Mouse (Mus musculus) left cerebral cortex, adult 11 months (tissue): ENCODE measurements around the gene Kcnq1.

Experiments
- DNase-seq: peaks from one replicate; pipeline ENCODE4 v3.0.0; 2022; ENCODE audit warnings: low spot score

The Kcnq1 gene

GRCm38 (mm10) chr7:143364969-143365839 lies 259.0 kb downstream of the Kcnq1 start:
- DNase-seq: no peak

GRCm38 (mm10) chr7:143367366-143368266 lies 261.5 kb downstream of the Kcnq1 start:
- no peak for DNase-seq

DNA sequence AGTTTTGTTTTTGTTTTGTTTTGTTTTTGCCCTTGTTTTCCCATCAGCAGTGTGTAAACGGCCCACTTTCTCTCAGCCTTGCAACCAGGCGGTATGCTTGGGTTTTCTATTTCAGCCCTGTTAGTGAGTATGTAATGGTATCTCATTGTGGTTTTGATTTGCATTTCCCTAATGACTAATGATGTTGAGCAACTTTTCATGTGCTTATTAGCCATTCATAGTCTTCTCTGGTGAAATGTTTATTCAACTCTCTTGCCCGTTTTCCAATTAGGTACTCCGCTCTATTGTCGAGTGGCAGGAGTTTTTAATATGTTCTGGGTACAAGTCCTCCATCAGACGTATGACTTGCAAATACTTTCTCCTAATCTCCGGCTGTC lies 262.1 kb downstream of the Kcnq1 start:
- no peak for DNase-seq

DNA sequence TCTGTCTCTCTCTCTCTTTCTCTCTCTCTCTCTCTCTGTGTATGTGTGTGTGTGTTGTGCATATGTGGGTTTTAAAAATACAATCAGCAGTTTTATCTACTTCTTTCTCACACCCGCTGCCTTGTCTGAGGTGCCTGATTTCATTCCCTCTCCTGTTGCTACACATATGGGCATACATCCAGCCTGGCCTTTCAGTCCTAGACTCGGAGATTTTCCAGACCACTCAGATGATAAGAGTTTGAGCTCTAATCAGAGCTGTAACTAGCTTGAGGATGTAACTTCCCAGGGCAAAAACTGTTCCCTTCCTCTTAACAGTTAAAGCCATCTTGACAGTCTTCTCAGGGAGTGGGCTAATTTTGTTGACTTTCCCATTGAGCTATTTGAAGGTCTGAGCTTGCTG lies 265.2 kb downstream of the Kcnq1 start:
- DNase-seq: no peak

DNA sequence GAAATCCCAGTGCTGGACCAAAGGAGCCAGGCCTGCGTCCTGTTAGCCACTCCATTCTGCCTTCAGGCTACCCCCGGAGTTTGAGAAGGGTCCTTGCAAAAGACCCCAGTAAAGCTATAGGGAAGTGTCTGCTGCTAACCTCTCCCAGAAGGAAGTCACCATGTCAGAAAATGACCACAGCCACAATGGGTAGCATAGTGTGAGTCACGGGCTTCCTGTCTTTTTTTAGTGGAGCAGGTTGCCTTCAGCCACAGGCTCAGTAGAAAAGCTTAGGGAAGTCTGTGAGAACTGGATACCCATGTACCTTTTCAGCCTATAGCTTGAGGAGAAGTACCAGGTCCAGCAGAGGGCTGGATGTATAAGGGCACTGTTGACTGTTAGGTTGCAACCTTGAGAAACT lies 267.1 kb downstream of the Kcnq1 start:
- DNase-seq: no peak

DNA sequence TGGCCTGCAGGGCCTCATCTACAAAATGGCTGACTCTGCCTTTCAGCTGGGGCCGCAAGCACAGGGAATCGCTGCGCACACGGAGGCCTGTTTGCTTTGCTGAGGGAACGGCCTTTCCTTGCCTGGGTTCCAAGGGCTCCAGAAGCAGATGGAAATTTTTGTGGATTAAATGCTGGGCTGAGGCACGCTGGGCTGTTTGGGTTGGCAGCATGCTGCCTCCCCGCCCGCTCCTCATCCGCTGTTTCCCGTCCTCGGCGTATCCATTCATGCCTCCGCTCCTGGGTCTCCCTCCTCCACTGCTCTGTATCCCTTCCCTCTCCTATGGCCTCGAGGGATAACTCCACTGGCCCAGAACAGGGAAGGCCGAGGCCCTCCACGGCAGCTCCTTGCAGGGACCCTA lies 269.8 kb downstream of the Kcnq1 start:
- DNase-seq: no peak

GRCm38 (mm10) chr7:143380466-143381073 lies 274.4 kb downstream of the Kcnq1 start:
- no peak for DNase-seq

GRCm38 (mm10) chr7:143386632-143387031 lies 280.5 kb downstream of the Kcnq1 start:
- DNase-seq: no peak

DNA sequence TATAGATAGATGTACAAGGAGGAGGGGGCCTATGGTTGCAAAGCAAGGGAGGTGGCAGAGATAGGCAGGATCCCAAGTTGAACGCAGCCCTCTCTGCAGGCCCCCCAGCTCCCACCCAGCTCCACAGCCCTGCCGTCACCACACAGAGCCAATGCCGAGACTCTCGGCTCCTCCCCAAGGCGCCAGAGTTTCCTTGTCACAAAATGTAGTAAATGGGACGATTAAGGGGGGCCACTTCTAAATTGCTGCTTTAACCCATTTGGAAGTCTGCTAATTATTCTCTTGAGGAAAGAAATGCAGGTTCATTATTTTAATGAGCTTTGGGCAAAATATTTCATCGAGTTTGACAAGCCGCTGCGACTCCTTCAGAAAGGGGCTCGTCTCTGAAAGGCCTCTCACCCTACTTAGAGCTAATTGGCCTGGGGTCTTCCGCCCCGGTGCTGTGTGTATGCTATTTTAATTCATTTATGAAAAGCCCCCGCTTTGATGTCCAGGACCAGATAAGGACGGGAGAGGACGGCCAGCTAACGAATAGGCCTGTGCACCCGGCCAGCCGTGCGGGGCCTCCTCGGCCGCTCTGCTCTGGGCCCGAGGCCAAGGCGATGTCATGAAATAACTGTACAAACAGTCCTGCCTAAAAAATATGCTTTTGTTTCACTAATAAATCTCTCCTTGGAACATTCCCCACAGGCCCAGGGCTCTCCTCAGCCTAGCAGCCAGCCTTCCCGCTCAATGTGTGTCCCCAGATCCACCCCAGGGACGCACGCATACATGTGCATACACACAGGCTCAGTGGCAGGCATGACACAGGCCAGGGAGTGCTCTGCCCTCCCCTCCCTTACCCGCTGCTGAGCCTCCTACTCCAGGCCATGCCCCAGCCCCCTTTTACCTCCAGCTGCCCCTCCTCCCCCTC lies 282.9 kb downstream of the Kcnq1 start:
- no peak for DNase-seq

DNA sequence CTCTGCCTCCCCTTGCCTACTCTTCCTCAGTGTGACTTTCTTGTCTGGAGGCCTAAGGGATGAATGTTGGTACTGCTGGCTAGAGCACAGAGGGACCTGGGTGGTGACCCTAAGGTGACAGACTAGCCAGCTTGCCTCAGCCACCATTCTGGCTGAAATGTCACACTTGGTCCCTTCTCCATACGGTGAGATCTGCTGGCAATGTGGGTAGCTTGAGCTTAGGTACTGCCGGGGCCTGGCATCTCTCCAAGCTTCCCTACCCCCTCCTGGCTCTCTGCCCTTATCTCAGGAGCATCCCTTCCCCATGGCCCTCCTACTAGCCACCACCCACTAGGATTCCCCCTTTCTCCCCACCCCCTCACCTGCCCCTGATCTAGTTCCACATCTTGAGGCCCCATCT lies 283.7 kb downstream of the Kcnq1 start:
- no peak for DNase-seq

- DNase-seq: no peak
Measured at GRCm38 (mm10) chr7:143390277-143390948, 284.3 kb downstream of the Kcnq1 start.

- DNase-seq: no peak
Measured at GRCm38 (mm10) chr7:143395113-143395563, 289.0 kb downstream of the Kcnq1 start.

DNA sequence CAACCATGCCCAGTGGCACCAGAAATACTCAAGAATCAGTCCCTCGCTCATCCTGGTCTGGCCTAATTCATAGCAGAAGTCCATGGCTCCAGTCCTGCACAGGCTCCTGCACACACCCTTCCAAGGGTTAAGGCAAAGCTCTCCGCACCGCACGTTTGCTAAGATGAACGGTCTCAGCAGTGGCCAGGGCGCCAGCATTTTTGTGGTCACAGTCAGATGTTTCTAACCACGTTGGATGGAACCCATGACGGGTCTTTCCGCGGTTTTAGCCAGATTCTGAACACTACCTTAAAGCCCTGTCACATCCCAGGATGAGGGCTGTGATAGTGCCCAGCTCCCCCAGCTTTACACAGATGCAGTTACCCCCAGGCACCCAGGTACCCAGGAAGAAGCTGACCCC lies 293.6 kb downstream of the Kcnq1 start:
- no peak for DNase-seq

GRCm38 (mm10) chr7:143400599-143400998 lies 294.4 kb downstream of the Kcnq1 start:
- no peak for DNase-seq

DNA sequence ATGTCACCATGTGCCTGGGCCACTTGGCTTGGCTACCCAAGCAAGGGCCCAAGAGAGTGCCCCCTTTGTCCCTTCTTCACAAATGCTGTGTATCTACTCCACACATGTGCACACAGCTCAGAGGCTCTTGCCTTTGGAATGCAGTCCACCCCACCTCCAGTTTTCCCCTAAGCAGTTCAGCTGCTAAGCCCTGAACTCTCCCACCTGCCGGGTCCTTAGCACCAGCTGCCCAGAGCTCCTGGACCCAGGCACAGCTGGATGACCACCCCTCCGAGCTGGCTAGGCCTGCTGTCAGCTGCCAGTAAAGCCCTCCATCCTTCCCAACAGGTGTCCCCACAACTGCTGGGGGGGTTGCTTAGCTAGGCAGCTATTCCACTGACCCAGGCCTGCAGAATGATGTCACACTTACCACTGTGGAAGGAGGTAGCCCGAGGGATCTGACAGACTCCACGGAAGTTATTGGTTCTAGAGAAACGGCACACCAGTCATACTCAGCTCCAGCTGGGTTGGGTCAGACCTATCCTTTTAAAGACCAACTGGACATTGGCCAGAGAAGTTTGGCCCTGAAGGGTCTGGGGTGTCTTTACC lies 295.4 kb downstream of the Kcnq1 start:
- DNase-seq: no peak

GRCm38 (mm10) chr7:143404296-143404695 lies 298.1 kb downstream of the Kcnq1 start:
- DNase-seq: no peak

DNA sequence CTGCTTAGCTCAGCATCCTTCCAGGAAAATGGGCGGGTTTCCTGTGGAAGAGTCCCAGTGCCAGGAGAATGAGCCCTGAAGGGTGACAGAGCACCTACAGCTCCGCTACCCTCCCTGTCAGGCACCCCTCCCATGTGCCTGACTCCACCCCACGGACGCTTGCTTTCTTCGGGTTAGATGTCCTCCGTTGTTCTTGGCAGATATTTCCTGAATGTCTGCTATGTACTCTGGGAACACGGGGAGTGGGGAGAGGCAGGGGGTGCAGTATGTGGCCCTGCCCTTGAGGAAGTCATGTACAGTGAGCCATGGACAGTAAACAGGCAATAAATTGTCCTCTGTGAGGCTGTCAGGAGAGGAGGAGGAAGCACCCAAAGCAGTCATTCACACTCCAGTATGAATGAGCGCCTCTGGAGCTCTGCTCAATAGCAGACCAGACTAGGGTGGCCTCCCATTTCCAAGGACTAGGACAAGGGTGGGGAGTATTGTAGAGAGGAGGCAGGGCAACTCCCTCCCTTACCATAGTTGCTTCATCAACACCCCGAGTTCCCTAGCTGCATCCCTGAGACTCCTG lies 301.9 kb downstream of the Kcnq1 start:
- no peak for DNase-seq

DNA sequence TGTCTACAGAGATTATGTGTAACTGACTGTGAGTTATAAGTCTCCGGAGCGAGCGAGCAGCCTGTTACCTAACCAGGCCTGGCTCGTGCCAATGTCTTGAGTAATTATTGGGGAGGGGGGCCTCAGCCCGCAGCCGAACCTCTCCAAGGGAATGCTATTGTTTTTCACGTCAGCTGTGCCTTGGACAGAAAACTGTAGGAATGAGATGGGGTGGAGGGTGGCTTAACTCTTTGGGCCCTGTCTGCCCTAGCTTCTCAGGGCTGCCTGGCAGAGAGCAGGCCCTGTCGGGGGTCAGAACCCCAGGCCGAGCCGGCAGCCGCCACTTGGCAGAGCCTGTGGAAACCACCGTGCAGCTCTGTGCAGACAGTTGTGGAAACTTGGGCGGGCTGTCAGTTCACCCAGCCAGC lies 302.5 kb downstream of the Kcnq1 start:
- no peak for DNase-seq

DNA sequence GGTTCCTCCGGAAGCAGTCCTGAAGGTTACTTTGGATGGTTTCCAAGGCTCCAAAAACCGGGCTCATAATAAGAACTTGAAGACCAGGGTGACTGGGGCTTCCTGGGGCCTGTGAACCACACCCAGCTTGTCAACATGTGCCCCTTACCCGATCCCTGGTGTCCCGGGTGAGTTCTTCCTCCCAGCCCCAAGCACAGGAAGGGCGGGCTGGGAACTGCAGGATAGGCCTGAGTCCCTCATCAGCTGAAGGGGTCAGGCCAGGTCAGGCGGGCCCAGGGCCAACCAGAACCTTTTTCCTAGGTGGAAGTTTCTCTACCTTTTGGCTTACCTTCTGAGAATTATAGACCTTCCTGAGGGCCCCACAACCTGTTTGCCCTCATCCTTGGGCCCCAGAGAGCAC lies 306.4 kb downstream of the Kcnq1 start:
- DNase-seq: no peak

DNA sequence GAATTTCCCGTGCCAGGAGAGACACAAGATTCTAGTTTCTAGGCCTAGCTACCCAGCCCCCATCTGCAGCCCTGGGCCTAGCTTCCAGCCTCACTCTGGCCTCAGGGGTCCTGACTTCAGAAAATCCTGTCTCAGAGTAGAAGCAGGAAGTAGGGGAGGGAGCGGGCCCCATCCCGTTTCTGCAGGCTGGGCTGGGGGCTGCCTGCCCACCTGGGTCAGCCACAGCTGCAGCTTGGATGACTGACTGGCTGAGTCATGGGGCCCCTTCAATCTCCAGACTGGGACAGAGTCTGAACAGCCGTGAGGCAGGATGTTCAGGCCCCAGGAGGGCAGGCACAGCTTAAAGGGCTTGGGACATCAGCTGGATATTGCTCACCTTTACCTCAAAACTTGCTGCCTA lies 308.9 kb downstream of the Kcnq1 start:
- no peak for DNase-seq
